Mouse (Mus musculus) intestine, postnatal 0 days (tissue): ENCODE measurements at regions not wholly inside any gene's neighbourhood (a gene's known extent, or its start where the extent isn't known, plus 50 kb on each side); places are given as distances from the start of the nearest gene placed in this dataset.

Source experiments
- ATAC-seq: fragments of 200-750 bp; cut with Nextera tagmentation; 2 replicates; pipeline ENCODE4 v1.8.0; 2017; ENCODE audit warnings: mild to moderate bottlenecking, moderate TSS enrichment, moderate library complexity
- H3K27ac ChIP-seq: fragments of 300-500 bp; sonication (generic); 2 replicates; pipeline ENCODE4 v1.5.1; 2014; ENCODE audit warnings: mild to moderate bottlenecking, low read depth, low read length, moderate library complexity
- H3K27me3 ChIP-seq: fragments of 300-500 bp; sonication (generic); replicated peaks from 2 replicates; pipeline ENCODE4 v1.6.1; 2014; ENCODE audit warnings: low read length, mixed read lengths; ENCODE audit not compliant: control insufficient read depth, insufficient read depth
- H3K36me3 ChIP-seq: fragments of 300-500 bp; sonication (generic); 2 replicates; pipeline ENCODE4 v1.6.1; 2014; ENCODE audit warnings: mild to moderate bottlenecking, moderate library complexity; ENCODE audit not compliant: control insufficient read depth, insufficient read depth
- H3K4me1 ChIP-seq: fragments of 300-500 bp; sonication (generic); replicated peaks from 2 replicates; pipeline ENCODE4 v1.6.1; 2014; ENCODE audit warnings: antibody characterized with exemption, low read length, mixed read lengths; ENCODE audit not compliant: control insufficient read depth, insufficient read depth
- H3K4me2 ChIP-seq: fragments of 300-500 bp; sonication (generic); replicated peaks from 2 replicates; pipeline ENCODE4 v1.6.1; 2014; ENCODE audit warnings: low read depth, mild to moderate bottlenecking, moderate library complexity
- H3K4me3 ChIP-seq: fragments of 300-500 bp; sonication (generic); 2 replicates; pipeline ENCODE4 v1.5.1; 2014; ENCODE audit warnings: low read depth, low read length
- H3K9ac ChIP-seq: fragments of 300-500 bp; sonication (generic); 2 replicates; pipeline ENCODE4 v1.6.1; 2014; ENCODE audit warnings: mild to moderate bottlenecking, low read depth, low read length
- H3K9me3 ChIP-seq: fragments of 300-500 bp; sonication (generic); 2 replicates; pipeline ENCODE4 v1.6.1; 2016; ENCODE audit warnings: mixed run types; ENCODE audit not compliant: control insufficient read depth
- CTCF ChIP-seq: sonication (generic); IDR thresholded peaks from 2 replicates; pipeline ENCODE4 v1.5.1; 2016; ENCODE audit warnings: low read depth, mild to moderate bottlenecking, control low read depth, antibody characterized with exemption, moderate library complexity
- WGBS: fragments of 180-500 bp; shearing (Covaris S2); extraction: QIAGEN DNeasy Blood & Tissue Kit; methylation state at CpG from one replicate; pipeline ENCODE4 v1.1.7; 2014; 5-methylcytosine and 5-hydroxymethylcytosine counted together

DNA sequence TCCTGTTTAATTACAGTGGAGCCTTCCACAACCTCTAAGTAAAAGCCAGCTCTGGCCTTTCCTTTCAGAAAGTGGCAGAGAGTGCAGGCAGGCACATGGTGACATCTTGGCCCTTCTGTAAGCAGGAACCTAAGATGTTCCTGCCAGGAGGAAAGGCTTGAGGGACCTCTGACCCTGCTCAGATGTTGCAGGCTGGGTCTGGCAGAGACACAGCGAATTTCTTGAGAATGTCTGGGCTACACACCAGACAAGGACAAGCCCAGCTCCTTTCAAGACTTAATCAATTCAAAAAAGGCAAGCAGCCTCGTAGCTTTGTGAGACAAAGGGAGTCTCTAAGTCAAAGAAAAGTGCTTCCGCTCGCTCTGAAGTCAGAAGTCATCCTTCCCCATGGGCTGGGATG is 79.2 kb upstream of the 4930583I09Rik start:
- H3K4me1 ChIP-seq = no peaks in the 10 kb centered on the region; the same call in 1 of the 2 replicates
- no peak for ATAC-seq
- H3K9ac ChIP-seq = no peak overlapping the region
- no peaks in the 10 kb centered on the region for H3K9me3 ChIP-seq
- no peaks in the 10 kb centered on the region for H3K36me3 ChIP-seq
- WGBS = 57% methylated on average over 4 of the region's 4 CpGs
- no peak overlapping the region for H3K4me2 ChIP-seq
- TF ChIP-seq CTCF = no peak
- H3K4me3 ChIP-seq = no peak overlapping the region
- no peak overlapping the region for H3K27ac ChIP-seq
- no peaks in the 10 kb centered on the region for H3K27me3 ChIP-seq

DNA sequence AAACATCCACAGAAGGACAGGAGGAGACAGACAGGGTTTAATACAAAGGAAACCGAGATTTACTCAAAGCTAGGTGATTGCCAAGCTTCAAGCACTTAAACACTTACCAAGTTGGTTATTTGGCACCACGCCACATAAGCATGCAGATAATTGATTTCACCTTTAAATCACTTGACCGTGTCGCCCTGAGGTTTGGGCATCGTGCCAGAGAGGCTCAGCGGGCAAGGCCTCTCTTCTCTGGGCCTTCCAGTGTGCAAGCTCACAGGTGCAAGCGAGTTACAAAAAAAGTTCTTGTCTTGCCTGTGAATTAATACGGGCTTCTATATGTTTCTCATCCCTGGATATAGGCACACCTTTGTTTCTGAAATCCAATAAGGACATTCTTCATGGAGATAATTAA is 78.4 kb upstream of the 4930583I09Rik start:
- H3K9me3 ChIP-seq = no peaks in the 10 kb centered on the region
- no peak for TF ChIP-seq CTCF
- H3K4me3 ChIP-seq = no peak overlapping the region
- no peaks in the 10 kb centered on the region; the same call in 1 of the 2 replicates for H3K4me1 ChIP-seq
- H3K27ac ChIP-seq = no peak overlapping the region
- H3K9ac ChIP-seq = no peak overlapping the region
- WGBS = 24% methylated on average over 8 of the region's 8 CpGs
- no peak for ATAC-seq
- no peaks in the 10 kb centered on the region for H3K27me3 ChIP-seq
- no peaks in the 10 kb centered on the region for H3K36me3 ChIP-seq
- no peak overlapping the region for H3K4me2 ChIP-seq

DNA sequence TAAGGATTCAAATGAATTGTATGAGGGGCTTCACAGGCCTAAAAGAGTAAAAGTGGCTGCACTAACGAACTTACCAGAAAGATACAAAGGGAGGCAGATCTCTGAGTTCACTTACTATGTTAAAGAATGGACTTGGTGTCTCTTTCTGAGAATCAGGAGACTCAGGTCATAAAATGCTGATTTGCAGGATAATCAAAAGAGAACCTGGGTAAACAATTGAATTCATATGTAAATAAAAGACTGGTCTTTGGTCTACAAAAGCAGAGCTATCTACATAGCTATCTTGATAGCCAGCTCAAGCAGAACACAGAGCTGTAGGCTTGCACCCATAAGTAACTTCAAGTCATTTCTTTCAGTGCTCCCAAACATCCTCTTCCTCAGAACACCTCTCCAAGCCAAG is 72.8 kb upstream of the 4930583I09Rik start:
- no peak for TF ChIP-seq CTCF
- H3K4me2 ChIP-seq = no peak overlapping the region
- WGBS = 77% methylated on average over 1 of the region's 1 CpGs

DNA sequence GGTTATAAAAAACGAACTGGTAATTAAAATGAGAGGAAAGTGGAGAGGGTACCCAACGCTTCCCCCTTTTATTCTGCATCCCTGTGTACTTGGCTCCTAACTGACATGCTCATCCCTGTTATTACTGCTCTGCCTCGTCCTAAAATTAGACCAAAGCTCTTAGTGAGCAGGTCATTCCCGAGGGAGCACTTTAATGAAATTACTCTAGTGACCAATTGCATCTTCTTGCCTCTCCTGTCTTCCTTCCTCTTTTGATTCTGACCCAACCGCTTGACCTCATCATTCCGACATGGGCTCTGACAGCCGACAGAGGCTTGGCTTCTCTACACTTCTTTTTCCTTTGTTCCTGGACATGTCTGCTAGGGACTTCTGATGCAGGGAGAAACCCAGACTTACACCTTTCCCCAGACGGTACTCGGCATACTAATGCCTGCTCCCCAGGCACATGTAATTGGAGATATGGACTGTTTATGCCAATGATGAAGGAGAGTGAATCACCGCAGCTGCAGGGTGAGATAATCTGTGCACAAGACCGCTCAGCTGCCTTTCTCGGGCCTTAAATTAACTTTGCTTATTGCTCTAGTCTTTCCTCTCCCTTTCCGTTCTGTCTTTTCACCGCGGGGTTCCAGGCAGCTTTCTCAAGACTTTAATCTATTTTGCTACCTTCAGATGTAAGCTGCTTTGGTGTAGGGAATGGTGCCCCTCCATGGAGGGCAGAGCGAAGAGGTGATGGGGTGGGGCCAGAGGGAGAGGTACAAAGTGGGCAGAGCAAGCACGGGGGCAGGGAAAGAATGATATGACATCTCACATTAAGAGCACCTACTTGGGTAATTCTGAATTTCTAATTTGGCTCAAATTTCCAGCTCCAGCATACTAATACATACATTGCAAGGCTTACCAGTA is 66.1 kb upstream of the 4930583I09Rik start:
- H3K9me3 ChIP-seq = no peaks in the 10 kb centered on the region
- H3K4me2 ChIP-seq = no peak overlapping the region
- no peaks in the 10 kb centered on the region for H3K4me1 ChIP-seq
- no peak overlapping the region for H3K9ac ChIP-seq
- no peak overlapping the region for H3K4me3 ChIP-seq
- ATAC-seq = no peak
- H3K36me3 ChIP-seq = no peaks in the 10 kb centered on the region
- no peak overlapping the region for H3K27ac ChIP-seq
- TF ChIP-seq CTCF = no peak
- H3K27me3 ChIP-seq = no peaks in the 10 kb centered on the region
- 64% methylated on average over 17 of the region's 17 CpGs for WGBS

More for the DNA sequence above, 72.8 kb upstream of the 4930583I09Rik start:
- Histone ChIP-seq H3K27me3 (no peaks in the 10 kb centered on the region), H3K4me3 (no peak overlapping the region), H3K4me1 (no peaks in the 10 kb centered on the region), H3K27ac (no peak overlapping the region), H3K9ac (no peak overlapping the region), H3K9me3 (no peaks in the 10 kb centered on the region), H3K36me3 (no peaks in the 10 kb centered on the region)
- ATAC-seq = no peak

DNA sequence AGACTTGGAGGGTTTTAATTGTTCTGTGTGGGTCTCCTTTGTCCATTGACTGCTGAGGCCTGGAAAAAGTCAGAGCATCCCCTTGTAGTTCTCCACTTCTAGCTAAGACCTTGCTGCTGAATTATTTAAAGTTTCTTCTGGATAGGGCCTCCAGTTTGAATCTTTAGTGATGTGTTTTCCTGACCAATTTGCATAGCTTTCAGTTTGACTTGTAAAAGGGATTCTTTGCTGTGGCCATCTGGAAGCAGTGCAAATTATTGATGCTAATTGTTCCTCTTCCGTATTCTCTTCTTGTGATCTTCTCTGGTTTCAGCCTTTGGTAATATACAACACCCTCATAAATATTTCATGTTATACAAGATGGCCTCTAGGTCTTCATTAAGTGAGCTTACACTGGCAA is 61.6 kb upstream of the 4930583I09Rik start:
- Histone ChIP-seq H3K27me3 (no peaks in the 10 kb centered on the region), H3K27ac (no peak overlapping the region), H3K9ac (no peak overlapping the region), H3K4me2 (no peak overlapping the region), H3K9me3 (no peaks in the 10 kb centered on the region), H3K4me3 (no peak overlapping the region), H3K4me1 (no peaks in the 10 kb centered on the region), H3K36me3 (no peaks in the 10 kb centered on the region)
- WGBS = 81% methylated on average over 1 of the region's 1 CpGs
- ATAC-seq = no peak
- no peak for TF ChIP-seq CTCF

DNA sequence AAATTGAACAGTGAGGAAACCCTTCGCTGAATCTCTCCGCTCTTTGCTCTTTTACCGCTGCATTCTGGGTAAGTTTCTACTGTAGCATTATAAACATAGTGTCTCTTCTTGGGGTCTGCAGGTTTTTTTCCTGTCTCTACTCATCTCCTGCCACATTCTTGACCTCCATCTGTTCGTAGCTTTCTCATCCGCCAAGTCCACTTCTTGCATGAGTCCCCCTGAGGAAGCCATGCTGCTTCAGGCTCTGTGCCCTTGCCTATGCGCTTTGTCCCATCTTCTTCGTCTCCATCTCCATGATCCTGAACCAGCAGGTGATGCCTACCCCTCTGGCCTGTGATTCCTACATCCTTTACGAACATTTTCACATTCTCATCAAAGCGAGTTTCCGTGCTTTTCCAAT is 60.0 kb upstream of the 4930583I09Rik start:
- TF ChIP-seq CTCF = no peak
- H3K4me2 ChIP-seq = no peak overlapping the region
- H3K27ac ChIP-seq = no peak overlapping the region
- H3K9ac ChIP-seq = no peak overlapping the region
- 95% methylated on average over 10 of the region's 10 CpGs for WGBS
- no peaks in the 10 kb centered on the region for H3K27me3 ChIP-seq
- no peaks in the 10 kb centered on the region for H3K36me3 ChIP-seq
- no peaks in the 10 kb centered on the region for H3K4me1 ChIP-seq
- no peaks in the 10 kb centered on the region for H3K9me3 ChIP-seq
- no peak overlapping the region for H3K4me3 ChIP-seq
- ATAC-seq = no peak
